8 mouse cellular contexts compared by ENCODE assay signal in the genomic region with DNA sequence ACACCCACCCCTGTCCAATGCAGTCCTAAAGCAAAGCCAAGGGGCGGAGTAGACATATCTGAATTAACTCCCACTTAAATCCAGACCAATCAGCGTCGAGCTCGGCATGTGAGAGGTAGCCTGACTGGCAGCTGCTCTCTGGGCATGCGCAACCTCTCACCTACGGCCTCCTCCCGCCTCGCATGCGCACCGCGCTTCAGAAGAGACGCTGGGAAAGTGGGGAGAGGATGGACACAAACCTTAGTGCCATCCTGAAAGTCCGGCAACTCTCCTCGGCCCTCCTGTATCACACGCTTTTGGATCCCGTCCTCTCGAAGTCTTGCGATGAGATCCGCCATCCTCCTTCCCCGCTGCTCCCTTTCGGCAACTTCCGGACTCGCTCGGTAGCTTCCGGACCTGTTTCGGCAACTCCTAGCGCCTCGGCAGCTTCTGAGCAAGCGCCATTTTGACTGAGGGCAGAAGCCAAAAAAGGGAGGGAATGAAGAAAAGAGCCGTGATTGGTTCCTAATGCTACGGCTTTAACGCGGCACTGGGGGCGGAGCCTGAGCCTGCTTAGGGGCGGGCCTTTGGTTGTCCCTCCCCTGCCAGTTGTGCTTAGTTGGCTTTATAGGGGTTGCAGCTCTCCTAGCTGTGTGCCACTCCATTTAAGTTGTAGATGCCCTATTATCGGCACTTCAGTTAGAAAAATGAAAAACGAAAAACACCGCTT. TPM values are rescaled to one million over a fixed set of nuclear protein-coding genes. Genes with fewer than 3 reads are reported as not detected.
DNase-seq lines count a peak whose midpoint lies in the region; ATAC-seq and TF ChIP-seq lines count a peak whose summit lies in the region.

No protein-coding gene starts in this region.

- peaks cover 5% of the 10 kb centered on the region for H3K4me1 ChIP-seq in cortical plate, adult 2 months (ENCODE audit: control insufficient read depth, insufficient read depth, low read length)
- peaks cover 89% of the 10 kb centered on the region for H3K4me1 ChIP-seq in megakaryocyte, embryonic 14.5 days

- H3K27me3 ChIP-seq in megakaryocyte, embryonic 14.5 days (replicated peaks), result no peaks in the 10 kb centered on the region

- H3K36me3 ChIP-seq in megakaryocyte, embryonic 14.5 days (replicated peaks; ENCODE audit: low read length), result peaks cover 43% of the 10 kb centered on the region

- H3K9me3 ChIP-seq in megakaryocyte, embryonic 14.5 days, result no peaks in the 10 kb centered on the region

- TF ChIP-seq CTCF in cortical plate, adult 2 months (IDR thresholded peaks at IDR 0.05; ENCODE audit: extremely low read depth, insufficient read depth, low read length), result no peak

- ATAC-seq in activated CD4-positive, CD25-positive, alpha-beta regulatory T cell, adult 4 months, result peak; percentile 58

- peak; percentile 98 for DNase-seq in gastrocnemius, adult 8-10 months (ENCODE audit: low spot score in 2 of 2)
- peak; percentile 97 for DNase-seq in hindlimb bud, embryonic 11.5 days (ENCODE audit: extremely low spot score, low read depth, low spot score)
- DNase-seq in left cerebral cortex, adult 8-10 months (ENCODE audit: low spot score in 2 of 2), result peak; percentile 97 to 98
- peak; percentile 98 to 99 for DNase-seq in right cerebral cortex, postnatal 10 days (ENCODE audit: low spot score in 2 of 2)
- DNase-seq in urinary bladder, postnatal 25 days (ENCODE audit: low spot score), result peak; percentile 97

- TF ChIP-seq POLR2A in cortical plate, adult 2 months (IDR thresholded peaks at IDR 0.05; ENCODE audit: extremely low read depth, insufficient read depth, low read length), result peak; percentile 82

- peak overlapping the region; percentile 47 for H3K4me3 ChIP-seq in cortical plate, adult 2 months (ENCODE audit: insufficient read depth, low read length)
- H3K4me3 ChIP-seq in megakaryocyte, embryonic 14.5 days (replicated peaks), result peak overlapping the region; percentile 95

- H3K27ac ChIP-seq in cortical plate, adult 2 months (ENCODE audit: insufficient read depth, low read length), result peak overlapping the region; percentile 26

RNA-seq across cellular contexts. Expression of a gene that starts 4.4 kb away (rescaled TPM):
- polyA plus RNA-seq in activated CD4-positive, CD25-positive, alpha-beta regulatory T cell, adult 4 months (2017; shearing (Covaris generic)), result 100 to 1,000 TPM; 171 to 215 TPM
- polyA plus RNA-seq in cortical plate, adult 2 months (2012; rRNA removed), result 167 and 180 TPM in 2 replicates
- total RNA-seq in gastrocnemius, adult 8-10 months (2022), result 10 to 100 TPM; 85.7 to 96.3 (median 90.3) TPM
- 100 to 1,000 TPM; 120 to 143 (median 134) TPM for total RNA-seq in left cerebral cortex, adult 8-10 months (2022)
- polyA plus RNA-seq in megakaryocyte, embryonic 14.5 days (2012; ENCODE audit: insufficient read depth, low replicate concordance), result 293 and 434 TPM in 2 replicates

RNA-seq across cellular contexts. Expression of a gene that starts 18.3 kb away (rescaled TPM):
- not detected for polyA plus RNA-seq in activated CD4-positive, CD25-positive, alpha-beta regulatory T cell, adult 4 months (2017; shearing (Covaris generic))
- polyA plus RNA-seq in cortical plate, adult 2 months (2012; rRNA removed), result 0.04 TPM in 2 replicates
- not detected for total RNA-seq in gastrocnemius, adult 8-10 months (2022)
- under 1 TPM in 1 of 4 experiments, not detected in 3; 0.08 TPM for total RNA-seq in left cerebral cortex, adult 8-10 months (2022)
- polyA plus RNA-seq in megakaryocyte, embryonic 14.5 days (2012; ENCODE audit: insufficient read depth, low replicate concordance), result not detected in 2 replicates

RNA-seq across cellular contexts. Expression of a gene that starts 21.5 kb away (rescaled TPM):
- polyA plus RNA-seq in activated CD4-positive, CD25-positive, alpha-beta regulatory T cell, adult 4 months (2017; shearing (Covaris generic)), result 10 to 100 TPM; 89.9 to 91.4 TPM
- 293 and 340 TPM in 2 replicates for polyA plus RNA-seq in cortical plate, adult 2 months (2012; rRNA removed)
- total RNA-seq in gastrocnemius, adult 8-10 months (2022), result 1 to 10 TPM; 1.1 to 3.3 (median 2.4) TPM
- total RNA-seq in left cerebral cortex, adult 8-10 months (2022), result 100 to 1,000 TPM; 199 to 206 (median 205) TPM
- polyA plus RNA-seq in megakaryocyte, embryonic 14.5 days (2012; ENCODE audit: insufficient read depth, low replicate concordance), result 122 and 153 TPM in 2 replicates

RNA-seq across cellular contexts. Expression of a gene that starts 22.6 kb away (rescaled TPM):
- 1 to 10 TPM; 1.1 to 1.4 TPM for polyA plus RNA-seq in activated CD4-positive, CD25-positive, alpha-beta regulatory T cell, adult 4 months (2017; shearing (Covaris generic))
- polyA plus RNA-seq in cortical plate, adult 2 months (2012; rRNA removed), result 0.08 and 0.17 TPM in 2 replicates
- not detected for total RNA-seq in gastrocnemius, adult 8-10 months (2022)
- total RNA-seq in left cerebral cortex, adult 8-10 months (2022), result under 1 TPM in 3 of 4 experiments, not detected in 1; 0.17 to 0.37 (median 0.34) TPM
- 0.51 and 1.2 TPM in 2 replicates for polyA plus RNA-seq in megakaryocyte, embryonic 14.5 days (2012; ENCODE audit: insufficient read depth, low replicate concordance)

RNA-seq across cellular contexts. Expression of a gene that starts 24.3 kb away (rescaled TPM):
- 100 to 1,000 TPM; 372 to 419 TPM for polyA plus RNA-seq in activated CD4-positive, CD25-positive, alpha-beta regulatory T cell, adult 4 months (2017; shearing (Covaris generic))
- polyA plus RNA-seq in cortical plate, adult 2 months (2012; rRNA removed), result 44.3 and 47.3 TPM in 2 replicates
- total RNA-seq in gastrocnemius, adult 8-10 months (2022), result 10 to 100 TPM; 14.0 to 20.3 (median 18.0) TPM
- total RNA-seq in left cerebral cortex, adult 8-10 months (2022), result 10 to 100 TPM; 20.2 to 28.9 (median 23.4) TPM
- polyA plus RNA-seq in megakaryocyte, embryonic 14.5 days (2012; ENCODE audit: insufficient read depth, low replicate concordance), result 140 and 181 TPM in 2 replicates

Comparison
In these comparisons a context has a peak if more than half of its experiments do, and no peak if none do; other contexts are left out.
1. Peak in every context shown above with its lines: DNase-seq, ATAC-seq, H3K4me3 ChIP-seq and H3K27ac ChIP-seq.